Mouse (Mus musculus) megakaryocyte, adult 5-6 weeks (primary cell): ENCODE measurements at regions not wholly inside any gene's neighbourhood (a gene's known extent, or its start where the extent isn't known, plus 50 kb on each side); places are given as distances from the start of the nearest gene placed in this dataset.

Source experiments
- ATAC-seq: 2 replicates; pipeline ENCODE4 v1.8.0; 2016; ENCODE audit warnings: mild to moderate bottlenecking, inconsistent platforms; ENCODE audit not compliant: poor library complexity, severe bottlenecking

DNA sequence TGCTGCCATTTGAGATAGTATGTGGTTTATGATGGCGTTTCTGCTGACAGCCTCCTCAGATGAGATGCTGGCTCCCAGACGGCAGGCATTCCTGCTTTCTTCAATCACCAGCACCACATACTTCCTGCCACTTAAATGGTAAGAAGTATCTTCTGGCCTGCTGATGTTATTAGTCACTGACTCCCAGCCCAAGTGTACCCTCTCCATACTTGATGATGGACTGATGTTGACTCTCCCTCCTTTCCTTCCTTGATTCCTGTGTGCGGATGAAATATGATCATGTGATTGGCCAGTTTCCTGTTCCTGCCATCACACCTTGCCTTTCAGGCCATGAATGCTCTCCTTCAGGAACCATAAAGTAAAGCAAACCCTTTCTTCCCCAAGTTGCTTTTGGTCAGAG, 50.8 kb upstream of the Rpl10-ps3 start:
- ATAC-seq: no peak

DNA sequence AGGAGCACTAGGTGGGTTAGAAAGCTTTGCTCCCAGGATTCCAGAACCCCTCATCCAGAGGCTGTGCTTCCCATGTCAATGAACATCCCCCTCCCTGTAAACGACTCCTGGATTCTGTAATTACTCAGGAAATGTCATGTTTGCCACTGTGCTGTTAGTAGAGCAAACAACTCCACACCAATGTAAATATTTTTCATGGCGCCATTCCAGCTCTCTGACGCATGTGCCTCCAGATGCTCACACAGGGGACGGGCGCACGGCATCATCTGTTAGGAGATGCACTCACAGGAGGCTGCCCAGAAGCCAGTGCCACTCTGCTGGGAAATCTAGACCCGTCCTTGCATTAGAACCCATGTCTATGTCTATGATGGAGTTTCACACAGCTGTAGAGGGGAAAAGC, 51.3 kb upstream of the Rpl10-ps3 start:
- ATAC-seq: no peak

DNA sequence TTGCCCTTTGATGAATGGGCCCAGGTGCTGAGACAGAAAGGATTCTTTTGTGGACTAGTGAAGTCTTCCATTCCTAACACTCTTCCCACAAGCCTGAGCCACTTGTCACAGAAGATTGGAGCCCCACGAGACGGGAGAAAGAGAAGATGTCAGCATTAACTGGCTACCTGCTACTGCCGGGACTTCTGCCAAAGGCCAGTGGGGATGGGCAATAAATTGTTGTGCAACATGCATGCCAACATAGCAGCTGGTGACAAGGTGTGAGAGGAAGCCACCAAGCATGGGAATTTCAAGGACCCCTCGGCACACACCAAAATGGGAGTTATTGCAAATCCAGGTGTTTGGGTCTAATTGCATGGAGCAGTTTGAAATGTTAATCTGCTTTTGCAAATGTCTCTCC, 63.6 kb upstream of the Rpl10-ps3 start:
- no peak for ATAC-seq

DNA sequence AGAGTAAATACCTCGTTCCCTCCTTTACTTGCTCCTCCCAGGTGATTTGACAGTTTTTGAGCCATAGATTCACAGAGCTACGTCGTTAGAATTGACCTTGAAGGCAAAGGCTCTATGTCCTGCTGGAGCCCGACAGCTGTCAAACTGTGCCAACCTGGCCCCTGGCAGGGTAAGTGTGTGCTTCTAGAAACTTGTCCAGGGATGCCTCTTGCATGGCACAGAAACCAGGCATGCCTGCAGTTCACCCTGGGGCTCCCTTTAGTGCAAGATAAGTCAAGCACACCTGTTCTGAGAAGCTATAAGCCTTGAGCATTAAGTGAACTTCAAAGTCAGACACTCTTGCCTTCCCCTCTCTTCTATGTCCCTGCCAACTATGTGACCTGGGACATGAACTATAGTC, 64.1 kb upstream of the Rpl10-ps3 start:
- no peak for ATAC-seq

DNA sequence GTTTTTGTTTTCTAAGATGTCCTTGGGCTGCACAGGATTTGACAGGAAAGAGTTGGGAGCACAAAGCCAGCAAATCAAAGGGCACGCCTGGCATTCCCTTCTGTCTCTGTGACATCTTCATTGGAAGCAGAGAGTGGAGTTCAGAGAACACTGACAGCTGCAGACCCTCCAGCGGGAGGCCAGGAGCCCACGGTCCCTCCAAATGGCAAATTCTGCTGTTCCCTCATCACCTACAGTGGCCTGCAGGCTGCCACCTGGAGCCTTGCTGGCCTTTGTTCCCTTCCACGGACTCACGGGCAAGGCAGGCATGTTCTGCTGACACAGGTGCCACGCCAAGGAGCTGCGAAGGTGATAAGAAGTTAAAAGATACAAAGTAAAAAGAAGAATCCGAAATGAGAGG, 68.2 kb upstream of the Rpl10-ps3 start:
- ATAC-seq: no peak

DNA sequence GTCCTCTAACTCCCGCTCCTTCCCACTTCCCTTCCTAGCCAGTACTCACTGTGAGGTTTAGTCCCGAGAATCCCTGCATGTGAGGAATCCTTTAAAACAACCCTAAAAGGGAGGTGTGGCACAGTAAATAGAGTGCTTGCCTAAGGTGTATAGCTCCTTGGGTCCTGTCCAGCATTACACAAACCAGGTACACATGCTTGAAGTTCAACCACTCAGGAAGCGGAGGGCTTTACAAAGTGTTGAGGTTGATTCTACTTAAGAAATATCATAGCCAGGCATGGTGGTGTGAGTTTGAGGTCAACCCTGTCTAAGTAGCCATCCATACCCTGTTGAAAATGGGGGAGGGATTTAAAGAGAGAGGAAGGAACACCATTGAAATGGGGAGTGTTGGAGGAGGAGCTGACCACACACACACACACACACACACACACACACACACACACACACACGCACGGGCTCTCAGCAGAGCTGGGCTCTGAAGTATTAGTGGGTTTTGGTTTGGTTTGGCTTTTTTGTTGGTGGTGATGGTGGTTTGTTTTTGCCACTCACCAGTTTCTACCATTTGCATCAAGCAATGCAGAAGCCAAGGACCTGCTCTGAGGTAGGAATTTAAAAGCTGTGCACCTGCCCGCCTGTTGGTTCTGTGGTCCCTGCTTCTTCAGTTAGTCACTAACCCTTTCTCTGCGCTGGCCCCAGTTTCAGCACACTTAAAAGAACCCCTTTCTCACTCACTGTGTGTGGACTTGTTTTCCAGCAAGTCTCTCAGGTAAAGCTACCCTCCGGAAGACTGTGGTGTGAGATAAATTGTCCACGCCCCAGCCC, 69.0 kb upstream of the Rpl10-ps3 start:
- ATAC-seq: no peak

DNA sequence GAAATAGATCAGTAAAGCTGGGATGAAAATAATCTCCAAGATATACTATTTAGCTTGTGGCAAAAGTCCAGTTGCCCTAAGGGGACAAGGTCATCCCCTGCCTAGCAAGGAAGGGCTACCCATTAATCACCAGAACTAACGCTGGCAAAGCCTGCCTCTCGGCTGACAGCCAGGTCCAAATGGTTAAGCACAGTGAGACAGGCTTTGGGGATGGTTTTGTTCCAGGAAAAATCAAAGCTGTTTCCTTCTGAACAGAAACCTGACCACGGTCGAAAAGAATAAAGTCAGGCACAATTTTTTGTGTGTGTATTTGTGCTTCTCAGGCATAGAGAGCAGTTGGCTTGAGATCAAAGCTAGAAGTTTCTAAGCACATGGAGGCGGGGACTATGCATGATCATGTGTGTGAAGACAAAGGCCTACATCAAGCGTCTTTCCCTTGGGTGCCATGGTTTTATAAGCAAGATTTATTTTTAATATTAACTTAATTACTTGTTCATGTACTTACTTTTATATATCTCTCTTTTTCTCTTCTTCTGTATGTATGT, 70.1 kb upstream of the Rpl10-ps3 start:
- no peak for ATAC-seq

DNA sequence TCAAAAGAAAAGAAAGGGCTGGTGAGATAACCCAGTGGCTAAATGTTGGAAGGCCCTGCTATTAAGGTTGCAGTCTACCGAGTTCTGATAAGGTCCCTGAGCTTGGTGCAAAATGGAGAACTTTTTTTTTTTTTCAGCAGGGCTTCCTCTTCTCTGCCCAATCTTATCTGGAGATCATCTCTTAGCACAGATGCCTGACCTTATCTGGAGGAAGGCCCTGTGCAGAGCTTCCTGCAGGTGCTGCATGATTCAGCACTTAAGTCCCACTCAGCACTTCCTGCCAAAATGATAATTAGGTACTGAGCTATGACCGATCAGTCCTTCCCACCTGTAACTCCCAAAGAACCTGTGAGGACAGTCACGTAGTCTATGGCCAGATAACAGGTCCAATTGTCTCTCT, 71.9 kb upstream of the Rpl10-ps3 start:
- peak; percentile 86 for ATAC-seq

DNA sequence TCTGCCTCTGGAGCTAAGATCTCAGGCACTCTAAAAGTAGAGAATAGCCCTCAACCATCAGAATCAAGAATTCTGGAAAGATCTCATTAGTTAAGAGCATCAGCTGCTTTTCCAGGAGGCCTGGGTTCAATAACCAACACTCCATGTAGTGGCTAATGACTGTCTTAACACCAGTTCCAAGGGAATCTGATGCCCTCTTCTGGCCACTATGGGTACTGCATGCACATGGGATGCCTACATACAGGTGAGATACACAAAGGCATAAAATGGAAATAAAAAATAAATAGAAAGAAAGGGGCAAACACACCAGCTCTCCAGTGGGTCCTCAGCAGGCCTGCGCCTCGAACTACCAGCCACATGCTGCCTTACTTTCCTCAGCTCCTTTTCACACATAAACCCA, 73.3 kb upstream of the Plet1 start:
- no peak for ATAC-seq

DNA sequence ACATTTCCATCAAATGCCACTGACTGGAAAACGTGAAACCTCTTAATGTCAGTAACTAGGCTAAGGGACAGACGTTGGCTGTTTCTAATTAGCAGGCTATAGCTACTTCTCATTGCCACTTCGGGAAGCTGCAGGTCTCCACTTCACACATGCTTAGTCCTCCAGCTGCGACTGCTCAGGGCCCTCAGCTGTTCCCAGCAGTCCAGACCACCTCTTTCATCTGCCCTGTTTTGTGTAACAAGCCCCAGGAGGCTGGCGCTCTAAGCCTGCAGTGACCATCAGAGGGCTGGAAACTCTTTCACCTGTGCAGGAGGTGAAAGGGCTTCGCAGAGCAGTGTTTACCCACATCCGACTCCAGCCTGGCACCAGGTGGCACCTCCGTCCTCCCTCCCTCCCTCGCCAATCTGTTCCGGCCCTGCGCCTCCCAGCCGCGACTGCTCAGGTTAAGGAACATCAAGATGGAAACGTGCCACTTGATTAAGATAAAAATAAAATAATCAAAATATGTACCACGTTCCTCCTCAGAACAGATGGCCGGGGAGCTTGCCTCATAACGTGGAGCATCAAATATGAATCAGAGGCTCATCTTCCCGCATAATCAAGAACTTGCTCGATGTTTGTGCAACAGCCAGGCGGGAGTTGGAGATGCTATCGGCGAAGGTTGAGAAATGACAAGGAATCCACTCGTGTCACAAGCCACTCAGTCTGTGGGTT, 72.6 kb upstream of the Plet1 start:
- ATAC-seq: no peak

DNA sequence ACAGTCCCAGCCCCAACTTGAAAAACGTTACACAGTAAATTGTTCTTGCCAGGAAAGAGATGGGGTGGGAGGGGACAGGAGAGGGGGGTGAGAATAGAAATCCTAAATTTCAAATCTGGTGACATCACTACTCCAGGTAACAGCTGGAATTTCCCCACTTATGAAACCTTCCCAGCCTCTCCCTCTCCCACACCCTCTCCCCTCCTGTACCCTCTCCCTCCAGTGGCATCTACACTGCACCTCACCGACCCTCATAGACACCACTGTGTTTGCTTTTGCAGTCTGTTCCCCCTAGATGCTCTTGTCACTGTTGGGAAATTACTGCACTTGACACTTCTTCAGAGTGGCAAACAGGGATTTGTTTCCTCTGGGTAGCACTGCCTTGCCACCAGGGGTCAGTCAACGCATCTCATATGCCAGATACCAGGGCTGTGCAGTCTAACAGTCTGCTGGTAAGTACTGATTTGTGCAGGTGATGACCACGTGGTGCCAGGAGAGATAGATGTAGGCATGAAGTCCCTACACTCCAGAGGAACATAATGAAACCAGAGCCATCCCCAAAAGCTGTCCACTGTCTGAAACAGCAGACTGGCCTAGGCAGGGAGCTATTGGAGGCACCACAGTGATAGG, 68.3 kb upstream of the Plet1 start:
- ATAC-seq: no peak

DNA sequence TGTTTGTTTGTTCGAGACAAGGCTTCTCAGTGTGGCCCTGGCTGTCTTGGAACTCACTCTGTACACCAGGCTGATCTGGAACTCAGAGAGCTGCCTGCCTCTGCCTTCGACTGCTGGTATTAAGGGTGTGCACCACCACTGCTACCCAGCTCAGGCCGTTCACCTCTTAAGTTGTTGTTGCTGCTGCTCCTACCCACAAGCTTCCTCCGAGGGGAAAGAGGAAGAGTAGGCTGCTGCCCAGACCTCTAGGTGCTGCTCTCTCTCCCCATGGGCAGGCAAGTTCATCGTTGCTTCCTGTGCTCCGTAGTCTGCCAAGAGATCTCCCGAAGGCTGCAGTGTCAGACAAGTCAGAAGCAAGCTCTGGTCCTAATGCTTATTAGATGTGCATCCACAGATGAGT, 64.2 kb upstream of the Plet1 start:
- peak; percentile 80 for ATAC-seq

DNA sequence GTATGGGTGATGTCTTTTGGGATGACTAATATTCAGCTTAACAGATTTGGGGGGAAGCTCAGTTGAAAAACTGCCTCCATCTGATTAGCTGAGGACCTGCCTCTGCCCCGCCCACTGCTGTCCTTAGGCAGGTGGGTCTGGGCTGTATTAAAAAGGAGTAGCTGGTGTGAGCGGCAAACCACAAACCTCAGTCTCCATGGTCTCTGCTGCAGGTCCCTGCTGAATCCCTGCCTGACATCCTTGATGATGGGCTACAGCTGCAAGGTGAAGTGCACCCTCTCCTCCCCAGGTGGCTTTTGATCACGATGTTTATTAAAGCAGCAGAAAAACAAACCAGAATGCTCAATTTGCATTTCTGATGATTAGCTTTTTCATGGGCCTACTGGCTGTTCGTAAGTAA, 60.8 kb upstream of the Plet1 start:
- no peak for ATAC-seq

DNA sequence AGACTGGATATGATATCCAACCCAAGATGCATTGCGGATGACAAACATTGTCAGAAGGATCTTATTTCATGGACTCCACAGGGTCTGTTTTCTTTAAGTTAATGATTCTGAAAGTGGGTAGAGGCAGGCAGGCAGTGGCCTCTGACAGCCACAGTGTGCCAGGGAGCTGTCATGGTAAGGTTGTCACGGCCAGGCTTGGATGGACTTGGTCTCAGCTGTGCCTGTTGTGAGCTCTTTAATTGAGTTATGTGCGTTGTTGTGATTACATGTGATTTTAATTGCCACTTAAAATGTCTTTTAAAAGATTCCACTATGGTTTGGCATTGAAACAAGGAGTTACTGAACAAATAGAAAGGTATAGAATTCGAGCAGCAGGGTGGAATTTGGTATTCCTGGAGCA, 60.3 kb upstream of the Plet1 start:
- no peak for ATAC-seq

DNA sequence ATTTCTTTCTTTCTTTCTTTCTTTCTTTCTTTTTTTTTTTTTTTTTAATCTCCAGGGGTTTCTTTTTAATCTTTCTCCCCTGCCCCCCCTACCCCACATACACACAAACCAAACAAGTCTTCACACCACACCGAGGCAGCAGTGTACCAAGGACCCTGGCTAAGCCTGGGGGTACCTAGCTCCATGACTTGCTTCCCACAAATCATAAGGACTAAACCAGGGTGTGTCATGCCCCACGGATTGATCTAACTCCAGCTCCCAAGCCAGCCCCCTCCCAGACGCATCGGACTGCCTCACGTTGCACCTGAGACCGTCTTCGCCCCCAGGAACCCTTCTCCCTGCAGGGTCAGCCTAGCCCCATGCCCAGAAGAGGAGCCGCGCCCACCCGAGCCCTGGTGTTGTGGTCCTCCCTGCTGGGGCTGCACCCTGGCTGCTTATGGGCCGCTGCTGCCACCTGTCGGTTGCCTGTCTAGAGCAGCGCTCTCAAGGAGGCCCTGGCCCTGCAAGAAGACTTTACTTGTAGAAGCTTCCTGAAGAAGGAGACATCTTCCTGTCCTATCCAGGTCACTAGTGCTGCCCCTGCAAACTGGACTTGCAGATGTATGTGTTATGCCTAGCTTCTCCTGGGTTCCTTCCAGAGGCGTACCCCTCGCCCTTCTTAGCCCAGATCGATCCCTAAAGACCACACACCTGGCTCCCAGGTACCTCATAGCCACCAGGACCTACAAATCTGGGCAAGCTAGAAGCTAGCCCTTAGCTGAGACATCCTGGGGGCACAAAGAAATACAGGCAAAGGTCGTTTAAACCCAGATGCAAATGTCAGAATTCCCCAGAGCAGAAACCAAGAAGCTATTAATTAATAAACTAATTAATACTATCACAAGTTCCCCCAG, 56.2 kb upstream of the Plet1 start:
- ATAC-seq: peak; percentile 89

DNA sequence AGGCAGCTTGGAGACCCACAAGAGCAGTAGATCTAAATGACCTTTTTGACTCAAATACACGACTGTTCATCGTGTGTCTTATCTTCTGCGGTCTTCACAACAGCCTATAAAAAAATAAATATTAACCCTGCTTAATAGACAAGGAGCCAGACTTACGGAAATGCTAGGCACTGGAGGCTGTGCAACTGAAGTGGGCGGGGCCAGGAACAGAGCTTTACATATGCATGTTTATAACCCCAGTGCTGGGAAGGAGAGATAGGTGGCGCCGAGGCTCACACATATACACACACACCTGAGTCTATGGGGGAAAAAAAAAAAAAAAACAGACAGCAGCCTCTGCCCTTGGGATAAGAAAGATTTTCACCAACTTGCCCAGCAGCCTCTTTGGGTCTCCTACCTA, 55.6 kb upstream of the Plet1 start:
- ATAC-seq: no peak

DNA sequence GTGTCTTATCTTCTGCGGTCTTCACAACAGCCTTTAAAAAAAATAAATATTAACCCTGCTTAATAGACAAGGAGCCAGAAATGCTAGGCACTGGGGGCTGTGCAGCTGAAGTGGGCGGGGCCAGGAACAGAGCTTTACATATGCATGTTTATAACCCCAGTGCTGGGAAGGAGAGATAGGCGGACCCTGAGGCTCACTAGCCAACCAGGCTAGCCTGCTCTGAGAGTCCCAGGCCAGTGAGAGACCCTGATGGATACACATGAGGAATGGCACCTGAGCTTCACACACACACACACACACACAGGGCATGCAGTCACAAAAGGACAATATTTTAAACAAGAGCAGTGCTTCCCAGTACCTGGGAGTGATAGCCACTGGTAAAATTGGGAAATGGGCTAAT, 54.1 kb upstream of the Plet1 start:
- ATAC-seq: no peak

DNA sequence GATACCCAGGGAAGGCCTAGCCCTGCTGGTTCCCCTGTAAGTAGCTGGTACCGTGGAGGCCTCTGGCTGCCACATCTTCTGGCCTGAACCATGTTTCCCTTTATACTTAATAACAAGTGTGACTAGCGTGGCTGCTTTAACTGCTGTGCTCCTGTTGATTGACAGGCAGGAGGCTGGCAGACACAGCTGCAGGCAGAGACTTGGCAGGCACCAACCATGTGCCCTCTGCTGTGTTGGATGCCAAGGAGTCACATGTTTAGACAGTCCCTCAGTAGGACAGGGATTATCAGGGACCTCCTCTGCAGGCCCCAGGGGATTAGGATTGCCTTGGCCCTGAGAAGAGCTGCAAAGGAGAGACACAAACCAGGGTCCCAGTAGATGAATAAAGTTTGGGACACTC, 53.6 kb upstream of the Plet1 start:
- ATAC-seq: no peak

DNA sequence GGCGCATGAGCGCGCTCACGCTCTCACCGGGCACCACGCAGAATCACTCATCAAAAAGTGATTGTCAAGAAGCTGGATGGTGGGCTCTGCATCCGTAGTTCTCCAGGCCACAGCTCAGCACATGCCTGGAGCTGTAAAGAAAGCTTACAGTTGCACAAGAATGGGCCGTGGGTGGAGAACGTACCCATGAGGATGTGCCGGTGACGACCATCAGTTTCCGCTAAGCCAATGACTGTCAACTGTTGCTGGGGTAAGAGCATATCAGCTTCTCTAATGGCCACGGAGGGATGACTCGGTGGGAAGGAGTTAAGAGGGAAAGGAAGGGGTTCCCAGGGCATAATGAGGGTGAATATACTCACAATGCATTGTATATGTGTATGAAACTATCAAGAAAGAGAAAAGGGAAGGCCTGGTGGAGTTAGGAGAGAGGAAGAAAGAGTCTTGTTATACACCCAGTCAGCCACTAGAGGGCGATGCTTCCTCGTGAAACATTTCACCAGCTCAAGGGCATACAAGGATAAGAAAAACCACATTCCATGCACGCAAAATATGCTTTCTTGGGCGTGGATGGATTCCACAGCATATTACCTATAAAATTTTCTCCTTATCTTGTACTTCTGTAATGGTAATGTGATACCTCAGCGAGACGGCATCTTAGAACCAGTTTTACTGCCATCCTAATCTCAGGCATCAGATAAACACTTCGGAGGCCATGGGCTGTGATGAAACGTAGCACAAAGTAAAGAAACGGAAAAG, 50.4 kb upstream of the Plet1 start:
- peak; percentile 95 for ATAC-seq
